Mouse (Mus musculus) MEL (cell line): ENCODE measurements around the gene Pip4k2b. TPM values are rescaled to one million over a fixed set of nuclear protein-coding genes. Genes with fewer than 3 reads are reported as not detected.

Experiments
- DNase-seq: peaks from one replicate; pipeline ENCODE4 v3.0.0; 2011; ENCODE audit warnings: low read depth, low spot score
- H3K27ac ChIP-seq: 2 replicates; pipeline ENCODE4 v1.5.1; 2012; ENCODE audit warnings: low read depth, mild to moderate bottlenecking, control low read depth, low read length, moderate library complexity; ENCODE audit not compliant: control insufficient read depth
- H3K27me3 ChIP-seq, 2 experiments: fragments of 150-350 bp in 1 of 2; sonication (generic) in 1 of 2; 2 replicates each; pipeline ENCODE4 v1.6.1; 2012; ENCODE audit warnings: low read length in 2 of 2, mild to moderate bottlenecking in 2 of 2, improper control_type of control experiment in 1 of 2, moderate library complexity in 1 of 2; ENCODE audit not compliant: insufficient read depth in 2 of 2, control insufficient read depth in 1 of 2
- H3K36me3 ChIP-seq, 2 experiments: 2 replicates each; pipeline ENCODE4 v1.6.1; 2012 to 2014; ENCODE audit warnings: low read length in 2 of 2, improper control_type of control experiment in 1 of 2, inconsistent platforms in 1 of 2, mild to moderate bottlenecking in 1 of 2; ENCODE audit not compliant: insufficient read depth in 2 of 2, control insufficient read depth in 1 of 2
- H3K4me1 ChIP-seq, 2 experiments: fragments of 150-350 bp in 1 of 2; sonication (generic) in 1 of 2; 2 replicates each; pipeline ENCODE4 v1.6.1; 2012; ENCODE audit warnings: low read length in 2 of 2, improper control_type of control experiment in 1 of 2, mild to moderate bottlenecking in 1 of 2; ENCODE audit not compliant: insufficient read depth in 2 of 2, control insufficient read depth in 1 of 2
- H3K4me3 ChIP-seq, 2 experiments: fragments of 150-350 bp in 1 of 2; sonication (generic) in 1 of 2; 2 replicates each; pipeline ENCODE4 v1.5.1; 2012; ENCODE audit warnings: low read depth in 2 of 2, low read length in 2 of 2, mild to moderate bottlenecking in 2 of 2, moderate library complexity in 2 of 2, control low read depth in 1 of 2, improper control_type of control experiment in 1 of 2; ENCODE audit not compliant: control insufficient read depth in 1 of 2, insufficient read depth in 1 of 2
- H3K79me2 ChIP-seq: 2 replicates; pipeline ENCODE4 v1.6.1; 2012; ENCODE audit warnings: mild to moderate bottlenecking, low read length, moderate library complexity; ENCODE audit not compliant: control insufficient read depth, poor library complexity, insufficient read depth
- H3K9ac ChIP-seq: 2 replicates; pipeline ENCODE4 v1.6.1; 2012; ENCODE audit warnings: low read depth, mild to moderate bottlenecking, control low read depth, low read length, moderate library complexity; ENCODE audit not compliant: control insufficient read depth, poor library complexity, severe bottlenecking
- H3K9me3 ChIP-seq: fragments of 150-350 bp; sonication (generic); replicated peaks from 2 replicates; pipeline ENCODE4 v1.6.1; 2012; ENCODE audit warnings: mild to moderate bottlenecking, low read length, improper control_type of control experiment, moderate library complexity; ENCODE audit not compliant: insufficient read depth
- BHLHE40 ChIP-seq: IDR thresholded peaks from 2 replicates; pipeline ENCODE4 v1.6.1; 2012; ENCODE audit warnings: low read depth, mild to moderate bottlenecking, inconsistent platforms, low read length, improper control_type of control experiment, borderline replicate concordance
- CHD2 ChIP-seq: IDR thresholded peaks from 2 replicates; pipeline ENCODE4 v1.6.1; 2011; ENCODE audit warnings: low read length, improper control_type of control experiment
- ETS1 ChIP-seq: IDR thresholded peaks from 2 replicates; pipeline ENCODE4 v1.6.1; 2012; ENCODE audit warnings: low read depth, mild to moderate bottlenecking, inconsistent platforms, low read length, improper control_type of control experiment, moderate library complexity
- GABPA ChIP-seq: IDR thresholded peaks from 2 replicates; pipeline ENCODE4 v1.6.1; 2012; ENCODE audit warnings: low read depth, mild to moderate bottlenecking, inconsistent platforms, low read length, improper control_type of control experiment, moderate library complexity
- HCFC1 ChIP-seq: IDR thresholded peaks from 2 replicates; pipeline ENCODE4 v1.6.1; 2012; ENCODE audit warnings: low read depth, mild to moderate bottlenecking, inconsistent platforms, low read length, improper control_type of control experiment, moderate library complexity
- JUND ChIP-seq: IDR thresholded peaks from 2 replicates; pipeline ENCODE4 v1.6.1; 2011; ENCODE audit warnings: low read depth, mild to moderate bottlenecking, improper control_type of control experiment, low read length
- KAT2A ChIP-seq: conservative IDR thresholded peaks from 2 replicates; pipeline ENCODE4 v1.6.1; 2012; ENCODE audit warnings: low read depth, low read length, improper control_type of control experiment, inconsistent platforms
- MAX ChIP-seq: IDR thresholded peaks from 2 replicates; pipeline ENCODE4 v1.6.1; 2011; ENCODE audit warnings: low read length, improper control_type of control experiment
- MAZ ChIP-seq: IDR thresholded peaks from 2 replicates; pipeline ENCODE4 v1.6.1; 2012; ENCODE audit warnings: low read depth, mild to moderate bottlenecking, inconsistent platforms, low read length, improper control_type of control experiment
- MEF2A ChIP-seq: IDR thresholded peaks from 2 replicates; pipeline ENCODE4 v1.6.1; 2014; ENCODE audit warnings: low read depth, mild to moderate bottlenecking, inconsistent platforms, low read length, improper control_type of control experiment; ENCODE audit not compliant: poor library complexity, insufficient replicate concordance, severe bottlenecking; ENCODE audit errors: extremely low read depth
- MXI1 ChIP-seq: IDR thresholded peaks from 2 replicates; pipeline ENCODE4 v1.6.1; 2011; ENCODE audit warnings: mild to moderate bottlenecking, low read depth, low read length, improper control_type of control experiment
- MYC ChIP-seq: IDR thresholded peaks from 2 replicates; pipeline ENCODE4 v1.6.1; 2011; ENCODE audit warnings: low read depth, mild to moderate bottlenecking, low read length, improper control_type of control experiment, moderate library complexity
- NELFE ChIP-seq: IDR thresholded peaks from 2 replicates; pipeline ENCODE4 v1.6.1; 2011; ENCODE audit warnings: low read depth, low read length, improper control_type of control experiment
- NRF1 ChIP-seq: IDR thresholded peaks from 2 replicates; pipeline ENCODE4 v1.6.1; 2014; ENCODE audit warnings: low read depth, mild to moderate bottlenecking, inconsistent platforms, low read length, improper control_type of control experiment, moderate library complexity; ENCODE audit not compliant: poor library complexity, insufficient read depth, severe bottlenecking
- POLR2AphosphoS2 ChIP-seq: IDR thresholded peaks from 2 replicates; pipeline ENCODE4 v1.6.1; 2011; ENCODE audit warnings: low read length, improper control_type of control experiment
- POLR2AphosphoS5 ChIP-seq: IDR thresholded peaks from 2 replicates; pipeline ENCODE4 v1.6.1; 2012; ENCODE audit warnings: low read depth, borderline replicate concordance, mild to moderate bottlenecking, inconsistent platforms, low read length, moderate library complexity, mixed read lengths
- RAD21 ChIP-seq: IDR thresholded peaks from 2 replicates; pipeline ENCODE4 v1.6.1; 2011; ENCODE audit warnings: mild to moderate bottlenecking, low read depth, low read length, improper control_type of control experiment
- RCOR1 ChIP-seq: IDR thresholded peaks from 2 replicates; pipeline ENCODE4 v1.6.1; 2012; ENCODE audit warnings: low read depth, mild to moderate bottlenecking, inconsistent platforms, low read length, improper control_type of control experiment
- SIN3A ChIP-seq: IDR thresholded peaks from 2 replicates; pipeline ENCODE4 v1.6.1; 2012; ENCODE audit warnings: low read length, improper control_type of control experiment, inconsistent platforms
- SMC3 ChIP-seq: IDR thresholded peaks from 2 replicates; pipeline ENCODE4 v1.6.1; 2011; ENCODE audit warnings: low read depth, low read length, improper control_type of control experiment
- TAL1 ChIP-seq: IDR thresholded peaks from 2 replicates; pipeline ENCODE4 v1.6.1; 2012; ENCODE audit warnings: mild to moderate bottlenecking, inconsistent platforms, low read length, moderate library complexity, mixed read lengths
- USF2 ChIP-seq, 2 experiments: IDR thresholded peaks; 2 replicates each; pipeline ENCODE4 v1.6.1; 2011 to 2012; ENCODE audit warnings: improper control_type of control experiment in 2 of 2, low read length in 2 of 2, borderline replicate concordance in 1 of 2, inconsistent platforms in 1 of 2, low read depth in 1 of 2, mild to moderate bottlenecking in 1 of 2; ENCODE audit not compliant: insufficient read depth in 1 of 2
- ZKSCAN1 ChIP-seq: IDR thresholded peaks from 2 replicates; pipeline ENCODE4 v1.6.1; 2012; ENCODE audit warnings: low read depth, mild to moderate bottlenecking, inconsistent platforms, low read length, improper control_type of control experiment, moderate library complexity
- ZMIZ1 ChIP-seq: IDR thresholded peaks from 2 replicates; pipeline ENCODE4 v1.6.1; 2012; ENCODE audit warnings: low read depth, mild to moderate bottlenecking, inconsistent platforms, low read length, improper control_type of control experiment, moderate library complexity
- ZNF384 ChIP-seq: IDR thresholded peaks from 2 replicates; pipeline ENCODE4 v1.6.1; 2012; ENCODE audit warnings: low read depth, mild to moderate bottlenecking, inconsistent platforms, low read length, improper control_type of control experiment
- polyA plus RNA-seq, 2 experiments: library from polyadenylated mRNA; stranded (reverse) in 1 of 2; unstranded in 1 of 2; fragments of >175 nt in 1 of 2; fragments of >200 nt in 1 of 2; gene quantifications; 2 replicates each; pipeline versions ENCODE4 v1.2.1 to v1.2.4; 2012; ENCODE audit warnings: low replicate concordance in 2 of 2, low read depth in 1 of 2; ENCODE audit not compliant: insufficient read length in 2 of 2, insufficient read depth in 1 of 2, missing spikeins in 1 of 2
- total RNA-seq: library from RNA; depleted of rRNA; stranded (reverse); fragments of 300-350 nt; gene quantifications from 2 replicates; pipeline ENCODE4 v1.2.3, GENCODE M21; 2012

The Pip4k2b gene
- total and polyA plus RNA-seq, 3 experiments: 40.2 to 57.3 (median 43.4) TPM

GRCm38 (mm10) chr11:97743423-97743822 is 1.1 kb downstream of the Pip4k2b start:
- Histone ChIP-seq H3K27ac (peak overlapping the region; percentile 73), H3K4me3 (peak overlapping the region; percentile 86 to 89), H3K4me1 (peaks cover 0 to 7% of the 10 kb centered on the region in 2 experiments; a peak in 1 of 4 replicates), H3K36me3 (peaks cover 0 to 4% of the 10 kb centered on the region in 2 experiments; a peak in 1 of 4 replicates), H3K27me3 (no peaks in the 10 kb centered on the region), H3K9me3 (no peaks in the 10 kb centered on the region), H3K79me2 (peaks cover 39% of the 10 kb centered on the region), H3K9ac (peak overlapping the region; percentile 97)
- TF ChIP-seq NELFE (no peak), GABPA (no peak), POLR2AphosphoS2 (no peak), USF2 (IDR thresholded peaks at IDR 0.05; ENCODE audit: borderline replicate concordance in 1 of 2, insufficient read depth in 1 of 2, low read depth in 1 of 2, low read length in 2 of 2) (no peak), SMC3 (no peak), RAD21 (no peak), POLR2AphosphoS5 (no peak), KAT2A (no peak), ETS1 (no peak), ZNF384 (no peak), HCFC1 (no peak), MAZ (no peak), ZMIZ1 (no peak), SIN3A (no peak), RCOR1 (no peak), BHLHE40 (no peak), CHD2 (no peak), TAL1 (no peak), MYC (no peak)
- DNase-seq: peak; percentile 62

- H3K4me3 ChIP-seq: no peak overlapping the region
- peaks cover 0 to 4% of the 10 kb centered on the region in 2 experiments; a peak in 1 of 4 replicates for H3K36me3 ChIP-seq
- H3K4me1 ChIP-seq: peaks cover 0 to 7% of the 10 kb centered on the region in 2 experiments; a peak in 1 of 4 replicates
Observed at GRCm38 (mm10) chr11:97742591-97742990, 1.9 kb downstream of the Pip4k2b start.

More at GRCm38 (mm10) chr11:97742591-97742990, 1.9 kb downstream of the Pip4k2b start:
- no peak overlapping the region for H3K27ac ChIP-seq
- no peaks in the 10 kb centered on the region for H3K9me3 ChIP-seq
- peaks cover 43% of the 10 kb centered on the region for H3K79me2 ChIP-seq
- no peak overlapping the region for H3K9ac ChIP-seq
- no peaks in the 10 kb centered on the region for H3K27me3 ChIP-seq
- no peak for TF ChIP-seq SMC3
- TF ChIP-seq ETS1: no peak
- TF ChIP-seq BHLHE40: no peak
- TF ChIP-seq MYC: no peak
- TF ChIP-seq NRF1: no peak
- no peak for TF ChIP-seq MXI1
- TF ChIP-seq JUND: no peak
- TF ChIP-seq ZKSCAN1: no peak
- TF ChIP-seq GABPA: no peak
- no peak for TF ChIP-seq MEF2A
- no peak for TF ChIP-seq MAX
- DNase-seq: no peak
